Mouse (Mus musculus): ENCODE measurements around the gene Gm8165.
"Not testable (repeated sequence)": the region's sequence is repeated elsewhere in the genome, so short reads cannot be mapped to it uniquely, and the experiment has no call there.

The Gm8165 gene

GRCm38 (mm10) chr14:43677099-43677498, at the start of gene Gm8165:
TSS of gene Gm8165 (minus strand) at chr14:43677199.
- ATAC-seq (ENCODE audit: low TSS enrichment) = not testable (repeated sequence)

GRCm38 (mm10) chr14:43697621-43698020, 20.6 kb upstream of the Gm8165 start, which contains the start of gene Gm7324:
TSS of gene Gm7324 (plus strand) at chr14:43697828.
- not testable (repeated sequence) for ATAC-seq (ENCODE audit: low TSS enrichment)
